Mouse (Mus musculus) kidney, postnatal 10 days (tissue): ENCODE data around the gene Ttc26.

Experiments used
- DNase-seq: peaks from one replicate; pipeline ENCODE4 v3.0.0; 2021; ENCODE audit warnings: mixed read lengths

The Ttc26 gene

GRCm38 (mm10) chr6:38381129-38381771, at the start of gene Ttc26:
TSS of gene Ttc26 (plus strand) at chr6:38381469.
- DNase-seq, result peak; percentile 90

GRCm38 (mm10) chr6:38335264-38335663, 46.0 kb upstream of the Ttc26 start:
- DNase-seq, result no peak

- DNase-seq, result no peak
Measured at GRCm38 (mm10) chr6:38337166-38337705, 44.0 kb upstream of the Ttc26 start.

DNA sequence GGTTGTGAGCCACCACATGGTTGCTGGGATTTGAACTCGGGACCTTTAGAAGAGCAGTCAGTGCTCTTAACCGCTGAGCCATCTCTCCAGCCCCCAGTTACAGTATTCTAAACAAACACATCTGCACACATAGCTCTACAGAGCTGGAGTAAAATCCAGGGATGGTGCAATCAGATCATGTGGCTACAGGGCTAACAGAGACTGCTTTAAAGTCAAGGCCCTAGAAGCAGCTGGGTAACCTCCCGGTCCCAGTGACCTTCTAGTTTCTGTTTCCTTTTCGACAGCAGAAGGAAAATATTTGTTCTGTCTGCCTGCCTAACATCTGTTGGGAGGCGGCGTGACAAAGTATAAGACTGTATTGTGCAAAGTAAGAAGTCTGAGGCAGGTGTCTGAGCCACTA, 43.3 kb upstream of the Ttc26 start:
- peak; percentile 31 for DNase-seq

DNA sequence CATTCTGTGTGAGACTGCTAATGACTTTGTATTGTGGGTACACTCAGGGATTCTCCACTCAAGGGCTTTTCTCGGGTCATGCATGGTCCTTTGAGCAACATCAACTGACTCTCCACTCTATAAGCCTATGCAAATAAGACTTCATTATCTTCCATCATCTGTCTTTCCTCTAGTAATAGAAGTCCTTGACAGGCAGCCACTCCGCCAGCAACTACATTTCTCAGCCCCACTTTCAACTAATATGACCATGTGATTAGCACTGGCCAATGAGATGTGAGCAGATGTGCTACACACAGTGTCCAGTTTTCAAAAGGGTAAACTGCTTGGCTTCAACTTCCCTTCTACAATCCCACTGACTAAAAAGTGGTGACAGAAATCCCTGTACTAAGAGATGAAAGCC, 42.2 kb upstream of the Ttc26 start:
- no peak for DNase-seq

- DNase-seq, result no peak
Measured at GRCm38 (mm10) chr6:38341751-38342665, 39.3 kb upstream of the Ttc26 start.

GRCm38 (mm10) chr6:38342666-38342992, 38.6 kb upstream of the Ttc26 start:
- DNase-seq, result no peak

DNA sequence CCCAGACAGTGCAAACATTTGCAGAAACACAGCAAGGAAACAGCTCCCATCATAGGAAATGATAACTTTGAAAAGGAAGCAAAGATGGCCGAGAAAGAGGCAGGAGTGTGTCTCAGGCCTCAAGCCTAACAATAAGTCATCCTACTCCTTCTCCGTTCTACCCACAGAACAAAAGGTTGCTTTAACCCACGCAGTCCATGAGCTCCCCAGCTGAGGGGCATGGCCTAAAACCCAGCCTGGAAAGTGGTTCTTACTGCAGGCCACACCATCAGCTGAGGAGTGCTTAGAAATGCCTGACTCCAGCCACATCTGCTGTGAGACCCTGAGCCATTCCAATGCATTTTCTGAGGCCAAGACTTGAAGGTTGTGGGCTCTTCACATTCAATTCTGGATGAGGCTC, 37.7 kb upstream of the Ttc26 start:
- no peak for DNase-seq

GRCm38 (mm10) chr6:38344006-38344670, 37.1 kb upstream of the Ttc26 start:
- DNase-seq, result no peak

- peak; percentile 49 for DNase-seq
Measured at GRCm38 (mm10) chr6:38345796-38346195, 35.5 kb upstream of the Ttc26 start.

DNA sequence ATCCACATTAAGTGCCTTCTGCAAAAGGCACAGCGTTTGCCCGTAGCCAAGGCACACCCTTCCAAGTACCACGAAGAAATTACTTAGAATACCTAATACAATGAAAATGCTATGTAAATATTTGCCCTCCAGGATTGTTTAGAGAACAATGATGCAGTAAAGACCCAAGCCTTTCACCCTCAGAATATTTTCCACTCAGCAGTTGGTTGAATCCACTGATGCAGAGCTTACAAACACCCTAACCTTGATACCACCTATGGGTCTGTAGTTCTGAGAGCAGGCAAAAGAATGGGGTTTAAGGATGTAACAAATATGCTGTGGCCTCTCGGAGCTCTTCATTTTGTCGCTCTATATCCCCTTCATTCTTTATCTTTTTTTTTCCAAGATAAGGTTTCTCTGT, 33.4 kb upstream of the Ttc26 start:
- no peak for DNase-seq

- DNase-seq, result no peak
Measured at GRCm38 (mm10) chr6:38348811-38349453, 32.3 kb upstream of the Ttc26 start.

DNA sequence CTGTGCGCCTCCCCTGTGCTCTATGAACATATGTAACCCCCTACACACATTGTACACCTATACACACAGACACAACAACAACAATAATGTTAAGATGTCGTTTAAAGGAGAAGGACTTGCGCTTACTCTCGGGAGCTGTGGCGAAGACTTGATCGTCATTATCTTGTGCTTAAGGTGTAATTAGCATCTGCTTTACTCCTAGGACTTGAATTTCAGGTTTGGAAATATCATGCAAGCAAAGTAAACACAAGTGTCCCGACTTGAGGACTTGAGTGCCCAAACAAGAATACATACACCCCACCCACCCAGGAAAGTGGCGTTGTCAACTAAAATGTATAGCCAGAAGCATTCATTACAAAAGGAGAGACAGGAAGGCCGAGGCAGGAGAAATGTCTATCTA, 31.5 kb upstream of the Ttc26 start:
- DNase-seq, result no peak

GRCm38 (mm10) chr6:38351930-38352329, 29.3 kb upstream of the Ttc26 start:
- DNase-seq, result no peak

DNA sequence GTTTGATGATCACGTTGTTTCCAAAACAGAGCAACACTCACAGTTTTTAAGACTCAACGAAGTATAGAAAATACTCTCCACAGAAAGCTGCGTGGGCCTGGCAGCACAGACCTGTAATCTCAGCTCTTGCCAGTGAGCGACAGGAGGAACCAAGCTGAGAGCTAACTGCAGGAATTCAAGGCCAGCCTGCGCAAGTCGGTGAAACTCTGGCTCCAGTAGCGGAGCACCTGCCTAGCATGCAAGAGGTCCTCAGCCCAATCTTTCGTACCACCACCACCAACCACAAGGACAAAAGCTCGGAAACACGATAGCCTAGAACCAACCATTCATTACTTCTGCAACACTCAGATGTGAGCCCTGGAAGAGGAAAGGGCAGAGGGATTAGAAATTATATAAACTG, 28.8 kb upstream of the Ttc26 start:
- DNase-seq, result no peak

DNA sequence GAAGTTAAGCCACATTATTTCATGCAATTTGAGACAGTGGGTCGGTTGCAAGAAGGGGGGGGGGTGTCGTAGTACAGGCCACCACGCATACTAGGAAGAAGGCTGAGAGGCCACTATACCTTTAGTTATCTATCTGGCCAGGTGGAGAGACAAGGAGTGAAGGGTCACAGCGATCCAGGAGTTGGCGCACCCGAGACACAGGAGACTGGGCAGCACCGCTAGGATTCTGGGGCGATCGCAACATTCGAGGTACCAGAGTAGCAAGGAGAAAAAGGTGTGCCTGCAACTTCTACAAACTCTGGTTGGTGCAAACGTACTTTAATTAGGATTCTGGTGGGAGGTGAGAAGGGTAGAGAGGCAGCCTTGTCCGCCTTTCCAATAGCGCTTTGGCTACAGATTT, 28.1 kb upstream of the Ttc26 start:
- DNase-seq, result no peak

DNA sequence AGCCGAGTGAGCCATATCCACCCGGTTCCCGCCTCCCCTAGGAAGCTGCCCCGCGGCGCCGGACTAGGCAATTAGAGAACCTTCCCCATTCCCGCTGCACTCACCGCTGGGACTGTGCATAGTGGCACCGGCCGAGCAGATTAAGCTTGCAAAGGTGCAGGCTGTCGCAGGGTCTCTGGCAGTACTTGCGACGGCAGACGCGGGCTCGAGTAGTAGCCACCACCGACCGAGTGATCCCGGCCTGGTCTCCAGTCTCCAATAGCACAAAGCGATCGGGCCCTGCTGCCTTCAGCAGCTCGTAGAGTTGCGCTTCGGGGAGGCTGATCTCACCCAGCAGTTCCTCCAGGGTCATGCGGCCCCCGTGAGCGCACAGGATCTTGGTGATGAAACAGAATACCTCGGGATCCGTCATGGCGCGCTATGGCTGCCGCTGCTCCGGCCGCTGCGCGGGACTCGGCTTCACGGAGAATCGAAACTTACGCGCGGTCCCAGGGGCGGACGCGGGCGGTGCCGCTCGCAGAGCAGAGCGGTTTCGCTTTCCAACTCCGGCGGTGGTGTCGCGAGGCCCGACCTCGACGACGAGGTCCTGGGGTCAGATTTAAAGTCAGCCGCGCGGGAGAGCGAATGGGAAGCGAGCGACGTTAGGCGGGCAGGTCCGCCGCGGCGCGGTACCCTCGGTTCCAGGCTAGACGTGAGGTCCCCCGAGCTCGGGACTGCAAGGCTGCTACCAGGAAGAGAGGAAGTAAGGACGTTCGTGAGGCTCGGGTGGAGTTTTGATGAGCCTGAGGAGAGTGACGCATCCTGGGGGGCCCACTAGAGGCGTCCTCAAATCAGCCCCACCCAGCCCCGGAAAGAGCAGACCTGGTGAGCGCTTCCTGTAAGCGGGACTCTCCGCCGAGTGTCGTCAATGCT, 27.2 kb upstream of the Ttc26 start, which contains the start of gene Zc3hav1:
Zc3hav1 (minus strand) TSS at position 793 of the 912 bp plus-strand sequence.
- DNase-seq, result peak; percentile 85

DNA sequence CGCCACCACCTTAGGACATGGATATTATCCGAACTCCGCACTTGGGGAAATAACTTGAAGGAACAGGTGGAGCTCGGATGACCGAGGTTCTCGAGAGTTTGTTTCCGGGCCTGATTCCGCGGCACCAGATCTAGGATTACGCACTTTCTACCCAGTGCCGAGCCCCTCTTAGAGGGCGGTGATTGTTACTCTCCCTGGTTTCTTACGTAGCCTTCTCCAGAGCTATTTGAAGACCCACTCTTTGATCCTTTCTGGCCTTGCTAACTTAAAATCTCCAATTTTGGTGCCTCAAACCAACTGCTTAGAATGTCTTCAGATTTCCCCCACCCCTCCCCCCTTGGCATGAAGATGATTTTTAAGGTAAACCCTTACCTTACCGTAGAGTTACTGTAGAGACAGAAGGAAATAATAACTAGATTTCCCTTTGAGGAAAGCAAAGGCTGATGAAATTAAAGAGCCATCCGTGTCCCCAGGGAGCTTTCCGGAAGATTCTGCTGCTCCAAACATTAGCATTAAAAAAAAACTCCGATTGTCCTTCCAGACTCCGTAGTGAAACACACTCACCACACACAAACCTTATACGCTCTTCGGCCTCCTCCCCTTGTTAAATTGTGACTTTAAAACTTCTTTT, 26.4 kb upstream of the Ttc26 start:
- DNase-seq, result no peak

DNA sequence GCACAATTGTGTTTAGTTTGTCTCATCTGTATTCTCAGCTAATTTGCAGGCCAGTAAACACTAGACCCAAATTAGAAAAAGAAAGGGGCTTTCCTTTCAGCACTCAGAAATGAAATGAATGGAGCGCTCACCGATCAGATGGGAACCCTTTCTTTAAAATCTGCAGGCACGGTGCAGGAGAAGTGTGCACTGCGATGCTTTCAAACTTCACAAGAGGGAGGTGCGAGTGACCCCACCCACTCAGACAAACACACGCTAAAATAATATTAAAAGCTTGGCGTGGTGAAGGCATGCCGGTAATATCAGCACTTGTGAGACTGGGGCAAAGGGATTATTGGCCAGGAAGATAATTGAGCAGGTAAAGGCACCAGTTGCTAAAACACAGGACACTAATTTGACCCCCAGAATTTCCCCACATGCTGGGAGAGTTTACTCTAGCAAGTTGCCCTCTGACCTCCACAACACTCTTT, 25.9 kb upstream of the Ttc26 start:
- no peak for DNase-seq

- DNase-seq, result no peak
Measured at GRCm38 (mm10) chr6:38355862-38356261, 25.4 kb upstream of the Ttc26 start.
